Mouse (Mus musculus): Measurements from ENCODE around the gene Bcl2l13. TPM values are rescaled to one million over a fixed set of nuclear protein-coding genes. Genes with fewer than 3 reads are reported as not detected.

Gene Bcl2l13
- total RNA-seq, 2 experiments from 2014 or later, result 44.0 to 51.4 TPM

GRCm38 (mm10) chr6:120871286-120871685 lies 35.3 kb downstream of the Bcl2l13 start:
- no peak overlapping the region for H3K27ac ChIP-seq
- intact Hi-C loops (cut with DNase I), result no loop called here
- DNase-seq (ENCODE audit: extremely low spot score in 1 of 2, low spot score in 2 of 2), result no peak
- H3K4me3 ChIP-seq, result no peak overlapping the region
- no peak for TF ChIP-seq CTCF (IDR thresholded peaks at IDR 0.05)

DNA sequence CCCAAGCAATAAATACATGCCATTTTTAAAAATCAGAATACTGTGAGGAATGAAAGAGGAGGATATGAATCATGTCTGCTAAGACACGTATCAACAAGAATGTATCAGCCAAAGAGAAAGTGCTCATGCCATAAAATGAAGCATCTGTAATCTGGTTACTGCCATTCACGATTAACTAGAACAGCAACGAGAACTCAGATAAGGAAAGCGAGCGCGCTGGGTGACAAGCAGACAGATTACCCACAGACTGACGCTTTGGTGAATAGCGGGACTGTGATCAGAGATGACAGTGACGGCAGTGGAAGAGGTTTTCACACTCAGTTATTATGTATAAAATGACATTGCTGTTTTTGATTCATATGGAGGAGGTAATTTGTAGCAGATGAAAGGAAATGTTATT lies 37.9 kb downstream of the Bcl2l13 start:
- Histone ChIP-seq H3K4me3 (no peak overlapping the region), H3K27ac (no peak overlapping the region)
- intact Hi-C loops (cut with DNase I), result no loop called here
- DNase-seq (ENCODE audit: extremely low spot score in 1 of 2, low spot score in 2 of 2), result no peak
- no peak for TF ChIP-seq CTCF (IDR thresholded peaks at IDR 0.05)

- H3K27ac ChIP-seq, result no peak overlapping the region
- intact Hi-C loops (cut with DNase I), result no loop called here
- TF ChIP-seq CTCF (IDR thresholded peaks at IDR 0.05), result no peak
- DNase-seq (ENCODE audit: extremely low spot score in 1 of 2, low spot score in 2 of 2), result no peak
- no peak overlapping the region for H3K4me3 ChIP-seq
Observed at GRCm38 (mm10) chr6:120879046-120879445, 43.0 kb downstream of the Bcl2l13 start.

- Histone ChIP-seq H3K27ac (no peak overlapping the region), H3K4me3 (no peak overlapping the region)
- intact Hi-C loops (cut with DNase I), result no loop called here
- TF ChIP-seq CTCF (IDR thresholded peaks at IDR 0.05), result no peak
- no peak for DNase-seq (ENCODE audit: extremely low spot score in 1 of 2, low spot score in 2 of 2)
Observed at GRCm38 (mm10) chr6:120884436-120884835, 48.4 kb downstream of the Bcl2l13 start.

DNA sequence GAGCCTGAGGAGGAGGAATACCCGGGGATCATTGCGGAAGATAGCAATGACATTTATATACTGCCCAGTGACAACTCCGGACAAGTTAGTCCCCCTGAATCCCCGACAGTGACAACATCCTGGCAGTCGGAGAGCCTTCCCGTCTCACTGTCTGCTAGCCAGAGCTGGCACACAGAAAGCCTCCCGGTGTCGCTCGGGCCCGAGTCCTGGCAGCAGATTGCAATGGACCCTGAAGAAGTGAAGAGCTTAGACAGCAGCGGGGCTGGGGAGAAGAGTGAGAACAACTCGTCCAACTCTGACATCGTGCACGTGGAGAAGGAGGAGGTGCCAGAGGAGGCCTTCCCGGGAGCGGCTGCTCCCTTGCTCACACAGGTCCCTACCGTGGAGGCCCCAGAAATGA lies 50.7 kb downstream of the Bcl2l13 start:
- TF ChIP-seq CTCF (IDR thresholded peaks at IDR 0.05), result no peak
- Histone ChIP-seq H3K27ac (no peak overlapping the region), H3K4me3 (no peak overlapping the region)
- intact Hi-C loops (cut with DNase I), result no loop called here
- no peak for DNase-seq (ENCODE audit: extremely low spot score in 1 of 2, low spot score in 2 of 2)

GRCm38 (mm10) chr6:120894089-120894488 lies 58.1 kb downstream of the Bcl2l13 start:
- no peak for TF ChIP-seq CTCF (IDR thresholded peaks at IDR 0.05)
- no peak for DNase-seq (ENCODE audit: extremely low spot score in 1 of 2, low spot score in 2 of 2)
- intact Hi-C loops (cut with DNase I), result no loop called here
- no peak overlapping the region for H3K4me3 ChIP-seq
- H3K27ac ChIP-seq, result no peak overlapping the region

GRCm38 (mm10) chr6:120894524-120894923 lies 58.5 kb downstream of the Bcl2l13 start:
- Histone ChIP-seq H3K27ac (no peak overlapping the region), H3K4me3 (no peak overlapping the region)
- intact Hi-C loops (cut with DNase I), result no loop called here
- DNase-seq (ENCODE audit: extremely low spot score in 1 of 2, low spot score in 2 of 2), result no peak
- TF ChIP-seq CTCF (IDR thresholded peaks at IDR 0.05), result no peak

GRCm38 (mm10) chr6:120898188-120898833 lies 62.3 kb downstream of the Bcl2l13 start:
- Histone ChIP-seq H3K27ac (no peak overlapping the region), H3K4me3 (no peak overlapping the region)
- peak in 1 of 2 experiments; percentile 27 for DNase-seq (ENCODE audit: extremely low spot score in 1 of 2, low spot score in 2 of 2)
- TF ChIP-seq CTCF (IDR thresholded peaks at IDR 0.05), result peak; percentile 86
- intact Hi-C loops (cut with DNase I), result loop anchor here (2.0 kb wide), 1 partner anchor 280 kb away; no protein-coding TSS in a partner anchor

GRCm38 (mm10) chr6:120901776-120902645 lies 66.0 kb downstream of the Bcl2l13 start:
- no peak overlapping the region for H3K4me3 ChIP-seq
- TF ChIP-seq CTCF (IDR thresholded peaks at IDR 0.05), result no peak
- no peak for DNase-seq (ENCODE audit: extremely low spot score in 1 of 2, low spot score in 2 of 2)
- H3K27ac ChIP-seq, result no peak overlapping the region
- intact Hi-C loops (cut with DNase I), result no loop called here

DNA sequence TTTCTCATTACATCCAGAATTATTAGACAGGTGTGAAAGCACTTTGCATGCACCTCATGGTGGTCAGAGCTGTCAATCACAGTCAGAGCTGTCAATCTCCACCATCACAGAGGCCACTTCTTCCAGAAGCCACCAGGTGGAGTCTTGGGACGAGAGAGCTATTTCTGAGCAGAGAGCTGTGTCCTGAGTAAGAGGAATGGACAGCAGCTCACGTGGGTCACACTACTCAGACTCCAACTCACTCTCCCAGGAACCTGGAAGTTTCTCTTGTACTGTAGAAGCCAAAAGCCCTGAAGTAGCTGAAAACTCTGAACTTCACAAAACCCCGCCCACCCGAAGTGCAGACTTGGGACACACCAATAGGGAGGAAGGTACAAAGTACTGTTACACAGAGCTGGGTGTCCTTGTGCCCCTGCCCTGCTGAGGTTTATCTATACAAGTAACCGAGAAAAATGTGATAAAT lies 67.5 kb downstream of the Bcl2l13 start:
- no peak for DNase-seq (ENCODE audit: extremely low spot score in 1 of 2, low spot score in 2 of 2)
- TF ChIP-seq CTCF (IDR thresholded peaks at IDR 0.05), result peak; percentile 45
- intact Hi-C loops (cut with DNase I), result no loop called here
- Histone ChIP-seq H3K4me3 (no peak overlapping the region), H3K27ac (no peak overlapping the region)

DNA sequence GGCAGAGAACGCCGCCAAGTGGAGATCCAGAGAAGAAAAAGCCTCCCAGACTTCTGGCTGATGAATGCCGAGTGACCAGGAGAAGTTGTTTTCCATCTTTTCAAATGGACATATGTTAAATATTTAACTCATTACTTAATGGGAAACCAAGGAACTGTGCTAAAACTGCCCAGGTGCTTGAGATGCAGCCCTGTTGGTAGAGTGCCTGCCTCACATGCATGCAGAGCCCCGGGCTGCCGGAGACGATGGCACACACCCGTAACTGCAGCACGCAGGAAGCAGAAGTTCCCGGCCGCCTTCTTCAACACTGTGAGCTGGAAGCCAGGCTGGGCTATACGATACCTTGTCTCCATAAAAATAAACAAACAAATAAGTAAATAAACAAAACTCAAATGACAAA lies 67.9 kb downstream of the Bcl2l13 start:
- intact Hi-C loops (cut with DNase I), result no loop called here
- Histone ChIP-seq H3K4me3 (no peak overlapping the region), H3K27ac (no peak overlapping the region)
- DNase-seq (ENCODE audit: extremely low spot score in 1 of 2, low spot score in 2 of 2), result no peak
- TF ChIP-seq CTCF (IDR thresholded peaks at IDR 0.05), result no peak

GRCm38 (mm10) chr6:120905111-120905510 lies 69.1 kb downstream of the Bcl2l13 start:
- TF ChIP-seq CTCF (IDR thresholded peaks at IDR 0.05), result no peak
- H3K4me3 ChIP-seq, result no peak overlapping the region
- no peak for DNase-seq (ENCODE audit: extremely low spot score in 1 of 2, low spot score in 2 of 2)
- intact Hi-C loops (cut with DNase I), result no loop called here
- no peak overlapping the region for H3K27ac ChIP-seq
